Mouse (Mus musculus): ENCODE measurements around the gene Hoga1. TPM values are rescaled to one million over a fixed set of nuclear protein-coding genes. Genes with fewer than 3 reads are reported as not detected.

Gene Hoga1
- not detected for polyA plus RNA-seq (2017; shearing (Covaris generic))

GRCm38 (mm10) chr19:42045269-42046102 lies at the start of gene Hoga1:
Hoga1 (plus strand) TSS chr19:42045610.

GRCm38 (mm10) chr19:42035456-42036248 lies 9.8 kb upstream of the Hoga1 start, which contains the start of gene Ankrd2:
Ankrd2 (plus strand) TSS chr19:42036000.

GRCm38 (mm10) chr19:42051948-42052347 lies 6.5 kb downstream of the Hoga1 start, which contains the start of gene 4933411K16Rik:
4933411K16Rik (plus strand) TSS chr19:42052248.

GRCm38 (mm10) chr19:42086166-42086565 lies 40.8 kb downstream of the Hoga1 start, which contains the start of gene Morn4:
Morn4 (minus strand) TSS chr19:42086357.

GRCm38 (mm10) chr19:42089748-42090595 lies 44.6 kb downstream of the Hoga1 start, which contains the start of gene Pi4k2a:
Pi4k2a (plus strand) TSS chr19:42090470.

Other genes starting within 250 kb of the Hoga1 start
- 2.7 TPM for gene Arhgap19, start 243.6 kb upstream of the Hoga1 start, polyA plus RNA-seq (2017; shearing (Covaris generic))
- gene Frat1, start 215.6 kb upstream of the Hoga1 start, polyA plus RNA-seq (2017; shearing (Covaris generic)), result 10.1 TPM
- gene Frat2, start 197.5 kb upstream of the Hoga1 start, polyA plus RNA-seq (2017; shearing (Covaris generic)), result 212 TPM
- gene Rrp12, start 149.4 kb upstream of the Hoga1 start, polyA plus RNA-seq (2017; shearing (Covaris generic)), result 38.0 TPM
- gene Pgam1, start 133.7 kb upstream of the Hoga1 start, polyA plus RNA-seq (2017; shearing (Covaris generic)), result 79.2 TPM
- 81.5 TPM for gene Exosc1, start 112.2 kb upstream of the Hoga1 start, polyA plus RNA-seq (2017; shearing (Covaris generic))
- gene Zdhhc16, start 112.1 kb upstream of the Hoga1 start, polyA plus RNA-seq (2017; shearing (Covaris generic)), result 40.5 TPM
- gene Mms19, start 64.5 kb upstream of the Hoga1 start, polyA plus RNA-seq (2017; shearing (Covaris generic)), result 72.7 TPM
- gene Ubtd1, start 63.8 kb upstream of the Hoga1 start, polyA plus RNA-seq (2017; shearing (Covaris generic)), result 7.1 TPM
- not detected for gene Ankrd2, start 9.6 kb upstream of the Hoga1 start, polyA plus RNA-seq (2017; shearing (Covaris generic))
- gene 4933411K16Rik, start 6.6 kb downstream of the Hoga1 start, polyA plus RNA-seq (2017; shearing (Covaris generic)), result not detected
- not detected for gene Morn4, start 40.7 kb downstream of the Hoga1 start, polyA plus RNA-seq (2017; shearing (Covaris generic))
- 75.1 TPM for gene Pi4k2a, start 44.9 kb downstream of the Hoga1 start, polyA plus RNA-seq (2017; shearing (Covaris generic))
- 18.2 TPM for gene Avpi1, start 83.4 kb downstream of the Hoga1 start, polyA plus RNA-seq (2017; shearing (Covaris generic))
- 18.0 TPM for gene Marveld1, start 101.8 kb downstream of the Hoga1 start, polyA plus RNA-seq (2017; shearing (Covaris generic))
- 78.6 TPM for gene Zfyve27, start 118.3 kb downstream of the Hoga1 start, polyA plus RNA-seq (2017; shearing (Covaris generic))
- gene Sfrp5, start 156.6 kb downstream of the Hoga1 start, polyA plus RNA-seq (2017; shearing (Covaris generic)), result not detected
- not detected for gene Golga7b, start 202.0 kb downstream of the Hoga1 start, polyA plus RNA-seq (2017; shearing (Covaris generic))

Measured in naive thymus-derived CD4-positive, alpha-beta T cell, adult 5 months (primary cell).